Mouse (Mus musculus) adrenal gland, adult 10 weeks (tissue): ENCODE results near the gene E330009J07Rik. TPM values are rescaled to one million over a fixed set of nuclear protein-coding genes. Genes with fewer than 3 reads are reported as not detected.

ENCODE experiments used
- polyA plus RNA-seq: library from polyadenylated mRNA; stranded (reverse); fragments of 350-450 nt; fragmentation: Illumina TruSeq; extraction: RNeasy Lipid Tissue Mini Kit (QIAGEN cat#74804); gene quantifications from one replicate; pipeline ENCODE4 v1.2.3, GENCODE M21; 2014; ENCODE audit warnings: low read depth, low replicate concordance

E330009J07Rik gene
- 19.3 TPM for polyA plus RNA-seq

DNA sequence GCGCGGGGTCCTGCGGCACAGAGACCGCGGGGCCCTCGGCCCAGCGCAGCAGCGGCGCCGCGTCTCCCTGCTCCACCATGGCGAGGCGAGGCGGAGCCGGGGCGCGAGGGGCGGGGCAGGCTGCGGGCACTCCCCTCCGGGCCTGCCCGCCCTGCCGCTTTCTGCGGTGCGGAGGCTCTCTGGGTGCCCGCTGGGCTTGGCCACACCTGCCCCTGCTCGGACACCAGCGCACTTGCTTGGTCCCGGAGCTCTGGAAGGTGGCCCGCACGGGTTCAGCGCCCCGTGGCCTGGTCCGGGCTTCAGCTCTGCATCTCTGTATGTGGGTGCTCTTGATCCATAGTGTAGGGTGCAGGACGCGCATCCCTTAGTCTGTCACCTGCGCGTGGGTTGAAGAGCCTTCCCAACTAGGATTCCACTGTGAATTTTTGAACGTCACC, at the start of gene E330009J07Rik:
E330009J07Rik (minus strand) TSS at position 89 of the 437 bp plus-strand sequence.

DNA sequence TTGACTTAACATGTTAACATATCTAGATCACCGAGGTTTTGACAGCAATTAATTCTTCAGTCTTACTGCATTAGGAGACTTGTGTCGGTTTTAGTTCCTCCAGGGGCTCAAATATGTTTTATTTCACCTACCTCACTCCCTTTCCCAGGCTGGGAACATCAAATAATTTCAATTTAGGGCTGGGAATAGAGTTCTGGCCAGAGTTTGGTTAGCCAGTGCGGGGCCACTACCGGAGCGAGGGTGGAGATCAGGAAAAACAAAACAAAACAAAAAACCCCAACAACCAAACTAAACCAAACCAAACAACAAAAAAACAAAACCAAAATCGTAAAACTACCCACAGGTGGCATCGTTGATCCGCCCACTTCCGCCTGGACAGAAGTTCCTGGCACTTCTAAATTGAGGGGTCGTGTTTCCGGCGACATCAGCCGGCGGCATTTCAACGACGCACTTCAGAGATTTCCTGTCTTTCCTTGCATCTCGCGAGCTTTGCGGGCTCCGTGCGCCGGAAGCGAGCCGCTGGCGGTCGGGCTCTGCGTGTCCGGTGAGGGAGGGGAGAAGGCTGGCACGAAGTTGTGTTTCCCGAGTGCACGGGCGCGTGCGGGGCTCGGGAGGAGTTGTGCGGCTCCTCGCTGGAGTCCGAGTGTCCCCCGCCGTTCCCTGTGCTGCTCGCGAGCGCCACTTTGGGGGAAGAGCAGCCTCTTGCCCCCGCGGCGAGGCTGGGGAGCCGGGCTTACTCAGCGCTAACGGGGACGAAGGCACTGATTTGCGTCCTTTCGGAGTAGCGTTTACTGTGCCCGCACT, 35.2 kb upstream of the E330009J07Rik start, which contains the start of gene Ssbp1:
Ssbp1 (plus strand) TSS at position 437 of the 804 bp plus-strand sequence.

GRCm38 (mm10) chr6:40438936-40439335, 3.0 kb upstream of the E330009J07Rik start, which contains the start of gene Wee2:
Gene Wee2, plus strand, starts transcription at chr6:40439088.

Other genes with a start within 250 kb of the E330009J07Rik start
- 28.8 TPM for gene Agk, start 111.0 kb downstream of the E330009J07Rik start, polyA plus RNA-seq
- gene Wee2, start 3.0 kb upstream of the E330009J07Rik start, polyA plus RNA-seq, result not detected
- 125 TPM for gene Ssbp1, start 35.2 kb upstream of the E330009J07Rik start, polyA plus RNA-seq
- not detected for gene Tas2r137, start 55.1 kb upstream of the E330009J07Rik start, polyA plus RNA-seq
- not detected for gene Tas2r108, start 57.4 kb upstream of the E330009J07Rik start, polyA plus RNA-seq
- not detected for gene Prss37, start 83.4 kb upstream of the E330009J07Rik start, polyA plus RNA-seq
- not detected for gene Olfr461, start 118.9 kb upstream of the E330009J07Rik start, polyA plus RNA-seq
- gene Olfr460, start 133.4 kb upstream of the E330009J07Rik start, polyA plus RNA-seq, result not detected
- 9.6 TPM for gene Clec5a, start 149.7 kb upstream of the E330009J07Rik start, polyA plus RNA-seq
- not detected for gene Tas2r138, start 177.2 kb upstream of the E330009J07Rik start, polyA plus RNA-seq
- gene Mgam, start 192.7 kb upstream of the E330009J07Rik start, polyA plus RNA-seq, result 1.7 TPM